Mouse (Mus musculus) midbrain, postnatal 0 days (tissue): Measurements from ENCODE around the gene Slc32a1. TPM values are rescaled to one million over a fixed set of nuclear protein-coding genes. Genes with fewer than 3 reads are reported as not detected.

Source experiments
- ATAC-seq: fragments of 200-750 bp; cut with Nextera tagmentation; 2 replicates; pipeline ENCODE4 v1.8.0; 2017; ENCODE audit warnings: moderate number of reproducible peaks, mild to moderate bottlenecking, moderate TSS enrichment, moderate library complexity; ENCODE audit not compliant: low FRiP score
- DNase-seq: peaks from one replicate; pipeline ENCODE4 v3.0.0-alpha.2; 2015; ENCODE audit warnings: low spot score
- H3K27ac ChIP-seq: fragments of 300-500 bp; sonication (generic); 2 replicates; pipeline ENCODE4 v1.5.1; 2014; ENCODE audit warnings: low read depth, mild to moderate bottlenecking, low read length, mixed read lengths
- H3K27me3 ChIP-seq: fragments of 300-500 bp; sonication (generic); 2 replicates; pipeline ENCODE4 v1.6.1; 2014; ENCODE audit warnings: low read length, control low read depth, mixed read lengths; ENCODE audit not compliant: insufficient read depth
- H3K36me3 ChIP-seq: fragments of 300-500 bp; sonication (generic); 2 replicates; pipeline ENCODE4 v1.6.1; 2014; ENCODE audit warnings: low read length, control low read depth, mixed read lengths; ENCODE audit not compliant: insufficient read depth
- H3K4me1 ChIP-seq: fragments of 300-500 bp; sonication (generic); 2 replicates; pipeline ENCODE4 v1.6.1; 2014; ENCODE audit warnings: mild to moderate bottlenecking, control low read depth, antibody characterized with exemption, low read length, mixed read lengths; ENCODE audit not compliant: insufficient read depth
- H3K4me2 ChIP-seq: fragments of 300-500 bp; sonication (generic); 2 replicates; pipeline ENCODE4 v1.6.1; 2014; ENCODE audit warnings: low read depth, mild to moderate bottlenecking, low read length, mixed read lengths; ENCODE audit not compliant: poor library complexity, severe bottlenecking
- H3K4me3 ChIP-seq: fragments of 300-500 bp; sonication (generic); 2 replicates; pipeline ENCODE4 v1.5.1; 2014; ENCODE audit warnings: low read depth, mild to moderate bottlenecking, low read length, moderate library complexity
- H3K9ac ChIP-seq: fragments of 300-500 bp; sonication (generic); replicated peaks from 2 replicates; pipeline ENCODE4 v1.6.1; 2014; ENCODE audit warnings: mild to moderate bottlenecking, low read length, moderate library complexity, mixed read lengths; ENCODE audit not compliant: poor library complexity, severe bottlenecking
- H3K9me3 ChIP-seq: fragments of 300-500 bp; sonication (generic); 2 replicates; pipeline ENCODE4 v1.6.1; 2016; ENCODE audit warnings: low read length, control low read depth
- CTCF ChIP-seq: IDR thresholded peaks from 2 replicates; pipeline ENCODE4 v1.5.1; 2016; ENCODE audit warnings: antibody characterized with exemption, mild to moderate bottlenecking
- WGBS: fragments of 180-500 bp; shearing (Covaris S2); extraction: QIAGEN DNeasy Blood & Tissue Kit; methylation state at CpG from one replicate; pipeline ENCODE4 v1.1.7; 2014; 5-methylcytosine and 5-hydroxymethylcytosine counted together
- microRNA counts: library from miRNA; unstranded; fragments of <30 nt; microRNA quantifications from one replicate; lab custom pipeline; 2015
- microRNA-seq: library from miRNA; unstranded; fragments of <30 nt; microRNA quantifications from one replicate; pipeline ENCODE4, GENCODE M21; 2016; ENCODE audit warnings: borderline number of aligned reads
- polyA plus RNA-seq: library from polyadenylated mRNA; unstranded; fragments of >200 nt; fragmentation: Nextera tagmentation; extraction: Ambion mirVana; gene quantifications from 2 replicates; pipeline ENCODE4 v1.2.1, GENCODE M21; 2015
- total RNA-seq: library from RNA; depleted of rRNA; stranded (reverse); fragments of >200 nt; gene quantifications from 2 replicates; pipeline ENCODE4 v1.2.3, GENCODE M21; 2014; rRNA removed

Slc32a1 gene
- total and polyA plus RNA-seq, 2 experiments from 2014 or later = 14.3 to 63.6 TPM

- ATAC-seq = no peak
- no peak for DNase-seq
- 82% methylated on average over 9 of the region's 9 CpGs for WGBS
These were observed 44.1 kb downstream of the Slc32a1 start for GRCm38 (mm10) chr2:158654717-158655116.

DNA sequence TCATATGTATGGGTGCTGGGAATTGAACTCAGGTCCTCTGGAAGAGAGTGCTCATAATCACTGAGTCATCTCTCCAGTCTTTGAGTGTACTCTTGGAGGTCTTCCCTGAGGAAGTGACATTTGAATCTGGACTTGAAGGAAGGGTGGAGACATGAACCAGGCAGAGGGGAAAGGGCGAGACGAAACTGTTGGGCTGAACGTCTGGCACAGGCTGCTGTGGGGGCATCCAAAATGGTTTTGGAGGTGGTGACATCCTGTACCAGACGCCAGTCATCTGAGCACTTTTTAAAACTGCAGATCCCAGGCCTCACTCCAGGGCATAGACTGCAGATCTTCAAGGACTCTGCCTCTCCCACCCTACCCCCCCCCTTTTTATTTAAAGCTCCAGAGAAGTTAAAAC, 45.2 kb downstream of the Slc32a1 start:
- H3K9ac ChIP-seq = no peak overlapping the region
- no peaks in the 10 kb centered on the region for H3K4me1 ChIP-seq
- no peaks in the 10 kb centered on the region for H3K27me3 ChIP-seq
- H3K36me3 ChIP-seq = no peaks in the 10 kb centered on the region
- DNase-seq = no peak
- no peak overlapping the region for H3K4me3 ChIP-seq
- H3K4me2 ChIP-seq = no peak overlapping the region
- H3K9me3 ChIP-seq = no peaks in the 10 kb centered on the region
- no peak for ATAC-seq
- TF ChIP-seq CTCF = no peak
- H3K27ac ChIP-seq = no peak overlapping the region
- 91% methylated on average over 4 of the region's 4 CpGs for WGBS

More at GRCm38 (mm10) chr2:158654717-158655116, 44.1 kb downstream of the Slc32a1 start:
- H3K36me3 ChIP-seq = no peaks in the 10 kb centered on the region
- no peak for TF ChIP-seq CTCF
- H3K4me2 ChIP-seq = no peak overlapping the region
- no peak overlapping the region for H3K9ac ChIP-seq
- H3K27ac ChIP-seq = no peak overlapping the region
- H3K4me3 ChIP-seq = no peak overlapping the region
- H3K9me3 ChIP-seq = no peaks in the 10 kb centered on the region
- H3K27me3 ChIP-seq = no peaks in the 10 kb centered on the region
- no peaks in the 10 kb centered on the region for H3K4me1 ChIP-seq

DNA sequence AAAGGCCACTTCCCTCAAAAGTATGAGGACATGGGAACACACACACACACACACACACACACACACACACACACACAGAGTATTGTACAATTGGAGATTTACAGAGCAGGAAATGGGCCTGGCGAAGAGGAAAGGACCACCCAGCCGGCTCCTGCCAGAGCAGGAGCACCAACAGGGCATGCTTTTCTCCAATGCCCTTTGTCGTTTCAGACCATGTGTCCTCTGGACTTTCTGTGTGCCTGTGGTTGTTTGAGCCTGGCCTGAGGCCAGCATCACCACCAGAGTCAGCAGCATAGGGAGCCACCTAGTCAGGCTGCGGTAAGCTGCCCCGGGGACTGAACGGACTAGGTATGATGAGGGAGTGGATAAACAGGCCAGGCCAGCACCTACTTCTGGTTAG, 48.3 kb downstream of the Slc32a1 start:
- no peaks in the 10 kb centered on the region for H3K9me3 ChIP-seq
- no peak for TF ChIP-seq CTCF
- WGBS = 46% methylated on average over 6 of the region's 6 CpGs
- H3K27ac ChIP-seq = no peak overlapping the region
- no peak overlapping the region for H3K4me3 ChIP-seq
- H3K9ac ChIP-seq = no peak overlapping the region
- DNase-seq = peak; percentile 31
- H3K36me3 ChIP-seq = no peaks in the 10 kb centered on the region
- H3K27me3 ChIP-seq = no peaks in the 10 kb centered on the region
- H3K4me2 ChIP-seq = no peak overlapping the region
- H3K4me1 ChIP-seq = no peaks in the 10 kb centered on the region
- no peak; the same call in 1 of the 2 replicates for ATAC-seq

DNA sequence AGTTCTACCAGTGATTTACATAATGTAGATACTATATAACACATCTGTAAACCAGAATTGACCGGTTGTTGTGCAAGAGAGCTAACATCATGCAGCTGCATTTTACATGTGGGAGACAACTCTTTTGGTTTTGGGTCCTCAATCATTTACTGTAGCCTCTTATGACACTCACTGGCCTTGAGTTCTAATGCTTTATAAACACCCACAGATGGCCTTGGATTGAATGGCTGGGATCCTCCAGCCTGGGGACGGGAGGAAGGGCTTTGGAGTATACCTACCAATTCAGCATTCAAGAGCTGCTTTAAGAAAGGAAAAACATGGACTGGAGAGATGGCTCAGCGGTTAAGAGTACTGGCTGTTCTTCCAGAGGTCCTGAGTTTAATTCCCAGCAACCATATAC, 48.8 kb downstream of the Slc32a1 start:
- no peak overlapping the region for H3K4me2 ChIP-seq
- 80% methylated on average over 3 of the region's 3 CpGs for WGBS
- no peak for TF ChIP-seq CTCF
- ATAC-seq (no peak), DNase-seq (no peak)
- H3K36me3 ChIP-seq = no peaks in the 10 kb centered on the region
- H3K9me3 ChIP-seq = no peaks in the 10 kb centered on the region
- no peaks in the 10 kb centered on the region for H3K4me1 ChIP-seq
- H3K27me3 ChIP-seq = no peaks in the 10 kb centered on the region
- H3K27ac ChIP-seq = no peak overlapping the region
- H3K4me3 ChIP-seq = no peak overlapping the region
- no peak overlapping the region for H3K9ac ChIP-seq

- no peak for DNase-seq
- Histone ChIP-seq H3K4me1 (peaks cover 19% of the 10 kb centered on the region), H3K9ac (no peak within 1 kb of the TSS), H3K36me3 (no peaks in the 10 kb centered on the region), H3K4me3 (no peak within 1 kb of the TSS), H3K4me2 (no peak within 1 kb of the TSS), H3K27me3 (no peaks in the 10 kb centered on the region), H3K9me3 (no peaks in the 10 kb centered on the region), H3K27ac (no peak within 1 kb of the TSS)
- no peak for ATAC-seq
- WGBS = 91% methylated on average over 4 of the region's 4 CpGs
- TF ChIP-seq CTCF = no peak
These were observed 54.5 kb downstream of the Slc32a1 start, which contains the start of gene Ppp1r16b for GRCm38 (mm10) chr2:158665098-158665497. Ppp1r16b (plus strand) TSS chr2:158665398.

MicroRNA genes within 50 kb of the gene (microRNA counts, 519-probe panel; counts per million panel counts)
- microRNA mmu-miR-3474 (lab: Ali Mortazavi, UCI) = 528 counts per million, percentile 58 among the panel's probes with 10 or more counts

Small RNA genes within 50 kb of the gene (microRNA-seq; reads per million reads assigned to microRNA genes)
- gene Mir3474 = 2.0 reads per million

Other genes with a start within 250 kb of the Slc32a1 start
- gene Snhg11, start 235.1 kb upstream of the Slc32a1 start, total RNA-seq = 169 and 264 TPM in 2 replicates
- gene Snhg11, start 235.1 kb upstream of the Slc32a1 start, polyA plus RNA-seq = 514 and 635 TPM in 2 replicates
- gene Ralgapb, start 200.9 kb upstream of the Slc32a1 start, total RNA-seq = 59.0 and 71.7 TPM in 2 replicates
- 16.0 and 17.7 TPM in 2 replicates for gene Ralgapb, start 200.9 kb upstream of the Slc32a1 start, polyA plus RNA-seq
- not detected in 2 replicates for gene Adig, start 108.2 kb upstream of the Slc32a1 start, total RNA-seq
- not detected in 2 replicates for gene Adig, start 108.2 kb upstream of the Slc32a1 start, polyA plus RNA-seq
- 0.55 and 0.90 TPM in 2 replicates for gene Arhgap40, start 98.0 kb upstream of the Slc32a1 start, total RNA-seq
- gene Arhgap40, start 98.0 kb upstream of the Slc32a1 start, polyA plus RNA-seq = 0.65 and 1.4 TPM in 2 replicates
- gene Actr5, start 14.1 kb downstream of the Slc32a1 start, total RNA-seq = 18.5 and 25.4 TPM in 2 replicates
- 8.8 and 10.6 TPM in 2 replicates for gene Actr5, start 14.1 kb downstream of the Slc32a1 start, polyA plus RNA-seq
- gene Ppp1r16b, start 54.6 kb downstream of the Slc32a1 start, total RNA-seq = 30.8 and 32.2 TPM in 2 replicates
- gene Ppp1r16b, start 54.6 kb downstream of the Slc32a1 start, polyA plus RNA-seq = 31.0 and 31.6 TPM in 2 replicates
- gene Fam83d, start 157.3 kb downstream of the Slc32a1 start, total RNA-seq = 6.4 and 6.6 TPM in 2 replicates
- gene Fam83d, start 157.3 kb downstream of the Slc32a1 start, polyA plus RNA-seq = 3.8 TPM in 2 replicates
- 24.7 and 26.9 TPM in 2 replicates for gene Dhx35, start 184.0 kb downstream of the Slc32a1 start, total RNA-seq
- 9.7 and 11.4 TPM in 2 replicates for gene Dhx35, start 184.0 kb downstream of the Slc32a1 start, polyA plus RNA-seq